Mouse (Mus musculus) C2C12 (cell line): ENCODE results near the gene Exoc3l.

Experiments used
- CTCF ChIP-seq: IDR thresholded peaks from one replicate; pipeline ENCODE4 v1.5.1; 2011; ENCODE audit not compliant: control insufficient read depth, insufficient read depth, insufficient read length
- FOSL1 ChIP-seq: IDR thresholded peaks from one replicate; pipeline ENCODE4 v1.8.0; 2011; ENCODE audit warnings: mild to moderate bottlenecking, low read length; ENCODE audit not compliant: poor library complexity, insufficient read depth, severe bottlenecking
- MAX ChIP-seq: IDR thresholded peaks from one replicate; pipeline ENCODE4 v1.6.1; 2011; ENCODE audit warnings: mild to moderate bottlenecking, control low read depth
- USF1 ChIP-seq: IDR thresholded peaks from one replicate; pipeline ENCODE4 v1.6.1; 2011; ENCODE audit warnings: low read depth, mild to moderate bottlenecking, control low read depth, moderate library complexity

DNA sequence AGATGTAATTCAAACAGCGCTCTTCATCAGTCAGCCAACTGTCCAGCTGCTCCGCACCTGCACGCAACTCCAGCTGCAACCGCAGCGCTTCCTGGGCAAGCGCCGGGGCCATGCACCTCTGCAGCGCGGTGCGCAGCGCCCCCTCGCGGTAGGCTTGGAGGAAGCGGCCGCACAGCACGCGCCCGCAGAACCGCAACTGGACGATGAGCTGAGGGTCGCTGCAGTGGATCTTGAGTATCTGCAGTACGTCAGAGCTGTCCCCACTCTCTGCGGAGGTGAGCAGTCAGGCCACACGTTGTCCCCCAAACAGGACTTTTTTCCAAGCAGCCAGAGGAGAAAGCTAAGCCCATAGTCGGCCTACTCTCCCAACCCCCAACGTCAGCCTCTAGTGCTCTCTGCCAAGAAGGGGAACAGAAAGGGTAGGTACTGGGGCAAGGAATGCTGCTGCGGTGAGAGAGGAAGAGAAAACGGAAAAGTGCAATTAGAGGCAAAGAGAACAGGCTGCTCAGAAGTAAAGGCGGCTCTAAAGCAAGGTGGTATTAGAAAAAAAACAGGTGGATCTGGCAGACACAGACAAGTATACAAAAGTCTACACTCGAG is 36.1 kb downstream of the Exoc3l start:
- TF ChIP-seq CTCF = peak; percentile 89
- no peak for TF ChIP-seq USF1
- TF ChIP-seq MAX = no peak
- no peak for TF ChIP-seq FOSL1
